Mouse (Mus musculus) hindbrain, postnatal 0 days (tissue): ENCODE data around the gene 1700021F07Rik. TPM values are rescaled to one million over a fixed set of nuclear protein-coding genes. Genes with fewer than 3 reads are reported as not detected.

Source experiments
- ATAC-seq: fragments of 200-750 bp; cut with Nextera tagmentation; 2 replicates; pipeline ENCODE4 v1.8.0; 2017; ENCODE audit warnings: mild to moderate bottlenecking, moderate TSS enrichment, moderate library complexity
- DNase-seq: peaks from one replicate; pipeline ENCODE4 v3.0.0-alpha.2; 2015; ENCODE audit warnings: low spot score
- H3K27ac ChIP-seq: fragments of 300-500 bp; sonication (generic); 2 replicates; pipeline ENCODE4 v1.5.1; 2014; ENCODE audit warnings: mild to moderate bottlenecking
- H3K27me3 ChIP-seq: fragments of 300-500 bp; sonication (generic); 2 replicates; pipeline ENCODE4 v1.6.1; 2014; ENCODE audit warnings: low read length, mixed read lengths; ENCODE audit not compliant: insufficient read depth
- H3K36me3 ChIP-seq: fragments of 300-500 bp; sonication (generic); 2 replicates; pipeline ENCODE4 v1.6.1; 2014; ENCODE audit warnings: low read length, mixed read lengths; ENCODE audit not compliant: insufficient read depth
- H3K4me1 ChIP-seq: fragments of 300-500 bp; sonication (generic); 2 replicates; pipeline ENCODE4 v1.6.1; 2014; ENCODE audit warnings: antibody characterized with exemption, low read length, mixed read lengths; ENCODE audit not compliant: insufficient read depth
- H3K4me2 ChIP-seq: fragments of 300-500 bp; sonication (generic); 2 replicates; pipeline ENCODE4 v1.6.1; 2014; ENCODE audit warnings: low read depth, mild to moderate bottlenecking, low read length, moderate library complexity, mixed read lengths
- H3K4me3 ChIP-seq: fragments of 300-500 bp; sonication (generic); 2 replicates; pipeline ENCODE4 v1.5.1; 2014; ENCODE audit warnings: low read length
- H3K9ac ChIP-seq: fragments of 300-500 bp; sonication (generic); replicated peaks from 2 replicates; pipeline ENCODE4 v1.6.1; 2014; ENCODE audit warnings: mild to moderate bottlenecking, low read length, moderate library complexity, mixed read lengths
- H3K9me3 ChIP-seq: fragments of 300-500 bp; sonication (generic); 2 replicates; pipeline ENCODE4 v1.6.1; 2016; ENCODE audit warnings: low read length, mixed read lengths
- CTCF ChIP-seq: IDR thresholded peaks from 2 replicates; pipeline ENCODE4 v1.5.1; 2016; ENCODE audit warnings: antibody characterized with exemption, control low read depth, low read depth
- WGBS: fragments of 180-500 bp; shearing (Covaris S2); extraction: QIAGEN DNeasy Blood & Tissue Kit; methylation state at CpG from one replicate; pipeline ENCODE4 v1.1.7; 2014; 5-methylcytosine and 5-hydroxymethylcytosine counted together
- polyA plus RNA-seq: library from polyadenylated mRNA; unstranded; fragments of >200 nt; fragmentation: Nextera tagmentation; extraction: Ambion mirVana; gene quantifications from 2 replicates; pipeline ENCODE4 v1.2.1, GENCODE M21; 2015
- total RNA-seq: library from RNA; depleted of rRNA; stranded (reverse); fragments of >200 nt; gene quantifications from 2 replicates; pipeline ENCODE4 v1.2.3, GENCODE M21; 2014; rRNA removed

1700021F07Rik gene
- total RNA-seq (not detected in 2 replicates), polyA plus RNA-seq (not detected in 2 replicates)

GRCm38 (mm10) chr2:173522376-173522775, at the start of gene 1700021F07Rik:
Gene 1700021F07Rik (plus strand): TSS chr2:173522586.
- 90% methylated on average over 18 of the region's 18 CpGs for WGBS
- Histone ChIP-seq H3K27ac (no peak within 1 kb of the TSS), H3K27me3 (no peaks in the 10 kb centered on the region), H3K36me3 (no peaks in the 10 kb centered on the region), H3K9me3 (no peaks in the 10 kb centered on the region), H3K4me2 (no peak within 1 kb of the TSS), H3K9ac (no peak within 1 kb of the TSS), H3K4me1 (no peaks in the 10 kb centered on the region), H3K4me3 (no peak within 1 kb of the TSS)
- no peak for TF ChIP-seq CTCF
- DNase-seq (no peak), ATAC-seq (no peak)

GRCm38 (mm10) chr2:173473233-173473632, 49.2 kb upstream of the 1700021F07Rik start:
- 41% methylated on average over 11 of the region's 11 CpGs for WGBS

GRCm38 (mm10) chr2:173479050-173479449, 43.3 kb upstream of the 1700021F07Rik start:
- 91% methylated on average over 12 of the region's 12 CpGs for WGBS
- H3K9ac ChIP-seq, result no peak overlapping the region
- no peaks in the 10 kb centered on the region for H3K9me3 ChIP-seq
- TF ChIP-seq CTCF, result no peak
- no peaks in the 10 kb centered on the region for H3K27me3 ChIP-seq
- ATAC-seq (no peak), DNase-seq (no peak)
- no peak overlapping the region for H3K4me2 ChIP-seq
- no peak overlapping the region for H3K27ac ChIP-seq
- H3K4me3 ChIP-seq, result no peak overlapping the region
- H3K4me1 ChIP-seq, result no peaks in the 10 kb centered on the region
- H3K36me3 ChIP-seq, result no peaks in the 10 kb centered on the region

More at GRCm38 (mm10) chr2:173473233-173473632, 49.2 kb upstream of the 1700021F07Rik start:
- no peaks in the 10 kb centered on the region for H3K4me1 ChIP-seq
- no peak overlapping the region for H3K4me3 ChIP-seq
- H3K36me3 ChIP-seq, result no peaks in the 10 kb centered on the region
- H3K9ac ChIP-seq, result no peak overlapping the region
- TF ChIP-seq CTCF, result no peak
- no peak overlapping the region for H3K4me2 ChIP-seq
- DNase-seq (peak; percentile 14), ATAC-seq (no peak)
- no peaks in the 10 kb centered on the region for H3K27me3 ChIP-seq
- H3K27ac ChIP-seq, result no peak overlapping the region
- H3K9me3 ChIP-seq, result no peaks in the 10 kb centered on the region

- Histone ChIP-seq H3K4me1 (no peaks in the 10 kb centered on the region), H3K4me3 (no peak overlapping the region), H3K9me3 (no peaks in the 10 kb centered on the region), H3K27ac (no peak overlapping the region), H3K27me3 (no peaks in the 10 kb centered on the region), H3K36me3 (no peaks in the 10 kb centered on the region), H3K9ac (no peak overlapping the region), H3K4me2 (no peak overlapping the region)
- no peak for TF ChIP-seq CTCF
- 87% methylated on average over 4 of the region's 4 CpGs for WGBS
- DNase-seq (no peak), ATAC-seq (no peak)
These were observed 37.9 kb upstream of the 1700021F07Rik start for GRCm38 (mm10) chr2:173484486-173484885.

- H3K36me3 ChIP-seq, result no peaks in the 10 kb centered on the region
- H3K27me3 ChIP-seq, result no peaks in the 10 kb centered on the region
- H3K9ac ChIP-seq, result no peak overlapping the region
- no peak overlapping the region for H3K4me2 ChIP-seq
- H3K9me3 ChIP-seq, result 0 out of 2 replicates have a peak, but pooled peaks cover 5% of the 10 kb centered on the region
- no peak overlapping the region for H3K27ac ChIP-seq
- no peak overlapping the region for H3K4me3 ChIP-seq
- ATAC-seq (no peak), DNase-seq (no peak)
- H3K4me1 ChIP-seq, result no peaks in the 10 kb centered on the region
- no peak for TF ChIP-seq CTCF
- WGBS, result 91% methylated on average over 2 of the region's 2 CpGs
These were observed 22.8 kb upstream of the 1700021F07Rik start for GRCm38 (mm10) chr2:173499612-173500011.

- Histone ChIP-seq H3K27ac (no peak overlapping the region), H3K4me2 (no peak overlapping the region), H3K4me3 (no peak overlapping the region), H3K36me3 (no peaks in the 10 kb centered on the region), H3K9me3 (no peaks in the 10 kb centered on the region), H3K27me3 (no peaks in the 10 kb centered on the region), H3K4me1 (no peaks in the 10 kb centered on the region), H3K9ac (no peak overlapping the region)
- DNase-seq, result no peak
- ATAC-seq, result no peak
- TF ChIP-seq CTCF, result no peak
- WGBS, result 88% methylated on average over 6 of the region's 6 CpGs
These were observed 8.4 kb upstream of the 1700021F07Rik start for GRCm38 (mm10) chr2:173513977-173514376.

GRCm38 (mm10) chr2:173515186-173515585, 7.2 kb upstream of the 1700021F07Rik start:
- H3K9ac ChIP-seq, result 0 out of 2 replicates have a peak overlapping the region, but pooled peaks have one; percentile 13
- H3K36me3 ChIP-seq, result no peaks in the 10 kb centered on the region
- WGBS, result 56% methylated on average over 6 of the region's 6 CpGs
- no peak overlapping the region for H3K4me2 ChIP-seq
- H3K27me3 ChIP-seq, result no peaks in the 10 kb centered on the region
- ATAC-seq (no peak), DNase-seq (no peak)
- no peaks in the 10 kb centered on the region for H3K4me1 ChIP-seq
- H3K4me3 ChIP-seq, result no peak overlapping the region
- no peaks in the 10 kb centered on the region for H3K9me3 ChIP-seq
- H3K27ac ChIP-seq, result no peak overlapping the region
- TF ChIP-seq CTCF, result no peak
